Mouse (Mus musculus): ENCODE data around the gene Tamm41. TPM values are rescaled to one million over a fixed set of nuclear protein-coding genes. Genes with fewer than 3 reads are reported as not detected.

The Tamm41 gene
- total RNA-seq, 1 experiment from 2014 or later, result 23.2 TPM

- no peak for DNase-seq
These were observed 10.1 kb downstream of the Tamm41 start for GRCm38 (mm10) chr6:115027485-115027992.

GRCm38 (mm10) chr6:115022876-115023275 is 14.8 kb downstream of the Tamm41 start:
- DNase-seq, result no peak

- no peak for DNase-seq
These were observed 22.2 kb downstream of the Tamm41 start for GRCm38 (mm10) chr6:115015461-115015860.

- DNase-seq, result no peak
These were observed 24.1 kb downstream of the Tamm41 start for GRCm38 (mm10) chr6:115013574-115013973.

- no peak for DNase-seq
These were observed 25.9 kb downstream of the Tamm41 start for GRCm38 (mm10) chr6:115011792-115012191.

GRCm38 (mm10) chr6:115010815-115011214 is 26.9 kb downstream of the Tamm41 start:
- DNase-seq, result no peak

- no peak for DNase-seq
These were observed 27.4 kb downstream of the Tamm41 start for GRCm38 (mm10) chr6:115010304-115010703.

GRCm38 (mm10) chr6:115007728-115008127 is 29.9 kb downstream of the Tamm41 start:
- DNase-seq, result peak; percentile 88

GRCm38 (mm10) chr6:115006948-115007347 is 30.7 kb downstream of the Tamm41 start:
- DNase-seq, result no peak

GRCm38 (mm10) chr6:115006065-115006464 is 31.6 kb downstream of the Tamm41 start:
- DNase-seq, result no peak

- peak; percentile 18 for DNase-seq
These were observed 32.3 kb downstream of the Tamm41 start for GRCm38 (mm10) chr6:115005351-115005890.

GRCm38 (mm10) chr6:115004636-115005035 is 33.0 kb downstream of the Tamm41 start:
- no peak for DNase-seq

- no peak for DNase-seq
These were observed 39.2 kb downstream of the Tamm41 start for GRCm38 (mm10) chr6:114998374-114999031.

- no peak for DNase-seq
These were observed 40.2 kb downstream of the Tamm41 start for GRCm38 (mm10) chr6:114997471-114997870.

GRCm38 (mm10) chr6:114996910-114997309 is 40.8 kb downstream of the Tamm41 start:
- DNase-seq, result no peak

GRCm38 (mm10) chr6:114994079-114994478 is 43.6 kb downstream of the Tamm41 start:
- no peak for DNase-seq

- no peak for DNase-seq
These were observed 44.0 kb downstream of the Tamm41 start for GRCm38 (mm10) chr6:114993659-114994058.

- no peak for DNase-seq
These were observed 45.8 kb downstream of the Tamm41 start for GRCm38 (mm10) chr6:114991909-114992308.

- peak; percentile 57 for DNase-seq
These were observed 49.1 kb downstream of the Tamm41 start for GRCm38 (mm10) chr6:114988619-114988980.

- DNase-seq, result no peak
These were observed 49.6 kb downstream of the Tamm41 start for GRCm38 (mm10) chr6:114987966-114988618.

- DNase-seq, result no peak
These were observed 55.0 kb downstream of the Tamm41 start for GRCm38 (mm10) chr6:114982671-114983070.

GRCm38 (mm10) chr6:114979715-114980114 is 58.0 kb downstream of the Tamm41 start:
- DNase-seq, result no peak

GRCm38 (mm10) chr6:114976915-114977419 is 60.7 kb downstream of the Tamm41 start:
- DNase-seq, result peak; percentile 48
